Comparison of ENCODE assay signal across 8 mouse cellular contexts in genomic region chr7:118706051-118706450, GRCm38 (mm10). TPM values are rescaled to one million over a fixed set of nuclear protein-coding genes. Genes with fewer than 3 reads are reported as not detected.
A peak's percentile ranks its signal among the peaks of the same experiment; 100 is the strongest.
DNase-seq lines count a peak whose midpoint lies in the region; ATAC-seq and TF ChIP-seq lines count a peak whose summit lies in the region.

No protein-coding gene starts in this region.

- TF ChIP-seq CTCF in bone marrow macrophage, adult 2 months (IDR thresholded peaks at IDR 0.05; ENCODE audit: low read depth, low read length), result no peak

- no peak for DNase-seq in kidney, postnatal 14 days
- no peak for DNase-seq in adrenal gland, postnatal 25 days
- DNase-seq in spleen, adult 18-20 months, result no peak
- no peak for DNase-seq in cerebellum, adult 9-11 months

- H3K9ac ChIP-seq in kidney, embryonic 14.5 days (ENCODE audit: low read depth, low read length), result 0 out of 2 replicates have a peak overlapping the region, but pooled peaks have one; percentile 85
- 0 out of 2 replicates have a peak overlapping the region, but pooled peaks have one; percentile 98 for H3K9ac ChIP-seq in hindbrain, embryonic 13.5 days
- peak overlapping the region; percentile 96; the same call in 1 of the 2 replicates for H3K9ac ChIP-seq in midbrain, embryonic 13.5 days (replicated peaks)

- ATAC-seq in kidney, embryonic 14.5 days (ENCODE audit: low FRiP score, low TSS enrichment), result peak; percentile 37; the same call in 1 of the 2 replicates
- peak; percentile 9 for ATAC-seq in hindbrain, embryonic 13.5 days (ENCODE audit: low FRiP score)
- peak; percentile 17 for ATAC-seq in midbrain, embryonic 13.5 days

- no peak for TF ChIP-seq POLR2A in bone marrow macrophage, adult 2 months (IDR thresholded peaks at IDR 0.05; ENCODE audit: borderline replicate concordance, low read depth, low read length)

- no peaks in the 10 kb centered on the region for H3K9me3 ChIP-seq in kidney, embryonic 14.5 days (ENCODE audit: control insufficient read depth, low read length)
- H3K9me3 ChIP-seq in hindbrain, embryonic 13.5 days, result no peaks in the 10 kb centered on the region
- no peaks in the 10 kb centered on the region for H3K9me3 ChIP-seq in midbrain, embryonic 13.5 days

- no peaks in the 10 kb centered on the region for H3K27me3 ChIP-seq in kidney, embryonic 14.5 days (ENCODE audit: control insufficient read depth, insufficient read depth, low read length)
- no peaks in the 10 kb centered on the region for H3K27me3 ChIP-seq in hindbrain, embryonic 13.5 days
- no peaks in the 10 kb centered on the region for H3K27me3 ChIP-seq in midbrain, embryonic 13.5 days

- no peaks in the 10 kb centered on the region for H3K36me3 ChIP-seq in kidney, embryonic 14.5 days (ENCODE audit: control insufficient read depth, insufficient read depth, low read length)
- peaks cover 15% of the 10 kb centered on the region for H3K36me3 ChIP-seq in hindbrain, embryonic 13.5 days
- H3K36me3 ChIP-seq in midbrain, embryonic 13.5 days, result peaks cover 14% of the 10 kb centered on the region; the same call in 1 of the 2 replicates

- H3K4me2 ChIP-seq in kidney, embryonic 14.5 days (replicated peaks; ENCODE audit: low read depth, low read length), result peak overlapping the region; percentile 86
- peak overlapping the region; percentile 66 for H3K4me2 ChIP-seq in hindbrain, embryonic 13.5 days
- peak overlapping the region; percentile 71 for H3K4me2 ChIP-seq in midbrain, embryonic 13.5 days (replicated peaks)

- peaks cover 18% of the 10 kb centered on the region; the same call in 1 of the 2 replicates for H3K4me1 ChIP-seq in kidney, embryonic 14.5 days (ENCODE audit: control insufficient read depth, insufficient read depth, low read length)
- H3K4me1 ChIP-seq in bone marrow macrophage, adult 2 months (ENCODE audit: control insufficient read depth, insufficient read depth, low read length), result peaks cover 23% of the 10 kb centered on the region
- H3K4me1 ChIP-seq in hindbrain, embryonic 13.5 days (replicated peaks), result peaks cover 31% of the 10 kb centered on the region
- H3K4me1 ChIP-seq in midbrain, embryonic 13.5 days (replicated peaks), result peaks cover 33% of the 10 kb centered on the region

- WGBS in kidney, embryonic 14.5 days, result 21% methylated on average over 6 of the region's 6 CpGs
- 33% methylated on average over 6 of the region's 6 CpGs for WGBS in hindbrain, embryonic 13.5 days
- 23% methylated on average over 6 of the region's 6 CpGs for WGBS in midbrain, embryonic 13.5 days

- H3K27ac ChIP-seq in kidney, embryonic 14.5 days (ENCODE audit: low read depth, low read length), result peak overlapping the region; percentile 83
- H3K27ac ChIP-seq in bone marrow macrophage, adult 2 months (ENCODE audit: insufficient read depth, low read depth, low read length), result no peak overlapping the region
- H3K27ac ChIP-seq in hindbrain, embryonic 13.5 days, result peak overlapping the region; percentile 95; the same call in 1 of the 2 replicates
- peak overlapping the region; percentile 95; the same call in 1 of the 2 replicates for H3K27ac ChIP-seq in midbrain, embryonic 13.5 days

- peak overlapping the region; percentile 89 for H3K4me3 ChIP-seq in kidney, embryonic 14.5 days (ENCODE audit: low read length)
- H3K4me3 ChIP-seq in bone marrow macrophage, adult 2 months (ENCODE audit: insufficient read depth, low read length), result peak overlapping the region; percentile 88
- H3K4me3 ChIP-seq in hindbrain, embryonic 13.5 days, result peak overlapping the region; percentile 87
- H3K4me3 ChIP-seq in midbrain, embryonic 13.5 days (replicated peaks), result peak overlapping the region; percentile 97

RNA-seq across cellular contexts. Expression of gene Gde1, which starts 0.5 kb away (rescaled TPM):
- 95.2 and 100 TPM in 2 replicates for polyA plus RNA-seq in kidney, embryonic 14.5 days (2014; fragmentation: Nextera tagmentation; extraction: Ambion mirVana)
- 33.9 and 37.4 TPM in 2 replicates for polyA plus RNA-seq in bone marrow macrophage, adult 2 months (2012; ENCODE audit: insufficient read depth, insufficient read length, missing spikeins)
- polyA plus RNA-seq in hindbrain, embryonic 13.5 days (2015; fragmentation: Nextera tagmentation; extraction: Ambion mirVana), result 168 TPM in 2 replicates
- polyA plus RNA-seq in midbrain, embryonic 13.5 days (2015; fragmentation: Nextera tagmentation; extraction: Ambion mirVana), result 138 and 140 TPM in 2 replicates
- total RNA-seq in adrenal gland, postnatal 25 days (2021), result 99.1 and 107 TPM in 2 replicates

RNA-seq across cellular contexts. Expression of gene Ccp110, which starts 6.3 kb away (rescaled TPM):
- 9.4 and 13.5 TPM in 2 replicates for polyA plus RNA-seq in kidney, embryonic 14.5 days (2014; fragmentation: Nextera tagmentation; extraction: Ambion mirVana)
- 6.1 and 7.0 TPM in 2 replicates for polyA plus RNA-seq in bone marrow macrophage, adult 2 months (2012; ENCODE audit: insufficient read depth, insufficient read length, missing spikeins)
- polyA plus RNA-seq in hindbrain, embryonic 13.5 days (2015; fragmentation: Nextera tagmentation; extraction: Ambion mirVana), result 28.1 and 32.5 TPM in 2 replicates
- polyA plus RNA-seq in midbrain, embryonic 13.5 days (2015; fragmentation: Nextera tagmentation; extraction: Ambion mirVana), result 35.9 and 37.4 TPM in 2 replicates
- total RNA-seq in adrenal gland, postnatal 25 days (2021), result 9.4 and 10.4 TPM in 2 replicates

RNA-seq across cellular contexts. Expression of gene Vps35l, which starts 34.0 kb away (rescaled TPM):
- polyA plus RNA-seq in kidney, embryonic 14.5 days (2014; fragmentation: Nextera tagmentation; extraction: Ambion mirVana), result 52.3 and 69.6 TPM in 2 replicates
- polyA plus RNA-seq in bone marrow macrophage, adult 2 months (2012; ENCODE audit: insufficient read depth, insufficient read length, missing spikeins), result 93.5 and 120 TPM in 2 replicates
- 93.0 and 95.2 TPM in 2 replicates for polyA plus RNA-seq in hindbrain, embryonic 13.5 days (2015; fragmentation: Nextera tagmentation; extraction: Ambion mirVana)
- polyA plus RNA-seq in midbrain, embryonic 13.5 days (2015; fragmentation: Nextera tagmentation; extraction: Ambion mirVana), result 94.0 and 97.5 TPM in 2 replicates
- 62.8 and 76.6 TPM in 2 replicates for total RNA-seq in adrenal gland, postnatal 25 days (2021)
